Mouse (Mus musculus) liver, embryonic 12.5 days (tissue): ENCODE data around the gene Sulf2. TPM values are rescaled to one million over a fixed set of nuclear protein-coding genes. Genes with fewer than 3 reads are reported as not detected.

Source experiments
- ATAC-seq: fragments of 200-750 bp; cut with Nextera tagmentation; 2 replicates; pipeline ENCODE4 v1.8.0; 2017; ENCODE audit warnings: moderate number of reproducible peaks, mild to moderate bottlenecking, moderate library complexity
- H3K27ac ChIP-seq: fragments of 300-500 bp; sonication (generic); 2 replicates; pipeline ENCODE4 v1.5.1; 2016; ENCODE audit warnings: mild to moderate bottlenecking
- H3K27me3 ChIP-seq: fragments of 300-500 bp; sonication (generic); replicated peaks from 2 replicates; pipeline ENCODE4 v1.6.1; 2016; ENCODE audit warnings: mild to moderate bottlenecking, moderate library complexity
- H3K36me3 ChIP-seq: fragments of 300-500 bp; sonication (generic); 2 replicates; pipeline ENCODE4 v1.6.1; 2016; ENCODE audit warnings: mild to moderate bottlenecking, moderate library complexity
- H3K4me1 ChIP-seq: fragments of 300-500 bp; sonication (generic); 2 replicates; pipeline ENCODE4 v1.6.1; 2016
- H3K4me2 ChIP-seq: fragments of 300-500 bp; sonication (generic); 2 replicates; pipeline ENCODE4 v1.6.1; 2016; ENCODE audit warnings: mild to moderate bottlenecking, moderate library complexity
- H3K4me3 ChIP-seq: fragments of 300-500 bp; sonication (generic); 2 replicates; pipeline ENCODE4 v1.5.1; 2016; ENCODE audit warnings: mild to moderate bottlenecking, moderate library complexity
- H3K9ac ChIP-seq: fragments of 300-500 bp; sonication (generic); 2 replicates; pipeline ENCODE4 v1.6.1; 2016; ENCODE audit warnings: mild to moderate bottlenecking, moderate library complexity
- H3K9me3 ChIP-seq: fragments of 300-500 bp; sonication (generic); replicated peaks from 2 replicates; pipeline ENCODE4 v1.6.1; 2016; ENCODE audit warnings: mild to moderate bottlenecking, moderate library complexity
- WGBS: fragments of 180-500 bp; shearing (Covaris S2); methylation state at CpG from one replicate; pipeline ENCODE4 v1.1.7; 2016; ENCODE audit not compliant: insufficient replicate concordance; 5-methylcytosine and 5-hydroxymethylcytosine counted together
- polyA plus RNA-seq: library from polyadenylated mRNA; unstranded; fragments of >200 nt; fragmentation: Nextera tagmentation; extraction: Ambion mirVana; gene quantifications from 2 replicates; pipeline ENCODE4 v1.2.1, GENCODE M21; 2016

Sulf2 gene
- polyA plus RNA-seq, 1 experiment from 2014 or later: 7.5 TPM

GRCm38 (mm10) chr2:166145031-166145430 lies 10.4 kb downstream of the Sulf2 start:
- no peak for ATAC-seq
- 77% methylated on average over 8 of the region's 8 CpGs for WGBS

GRCm38 (mm10) chr2:166143871-166144270 lies 11.6 kb downstream of the Sulf2 start:
- Histone ChIP-seq H3K4me3 (no peak overlapping the region), H3K27me3 (peaks cover 12% of the 10 kb centered on the region; the same call in 1 of the 2 replicates), H3K9ac (no peak overlapping the region), H3K27ac (no peak overlapping the region), H3K9me3 (no peaks in the 10 kb centered on the region), H3K4me2 (no peak overlapping the region), H3K36me3 (no peaks in the 10 kb centered on the region), H3K4me1 (no peaks in the 10 kb centered on the region)
- ATAC-seq: no peak
- WGBS: 68% methylated on average over 5 of the region's 5 CpGs

More at GRCm38 (mm10) chr2:166145031-166145430, 10.4 kb downstream of the Sulf2 start:
- H3K4me2 ChIP-seq: no peak overlapping the region
- no peak overlapping the region for H3K4me3 ChIP-seq
- H3K27ac ChIP-seq: no peak overlapping the region
- no peaks in the 10 kb centered on the region for H3K9me3 ChIP-seq
- H3K36me3 ChIP-seq: no peaks in the 10 kb centered on the region
- H3K27me3 ChIP-seq: peaks cover 12% of the 10 kb centered on the region; the same call in 1 of the 2 replicates
- H3K9ac ChIP-seq: no peak overlapping the region
- no peaks in the 10 kb centered on the region for H3K4me1 ChIP-seq

GRCm38 (mm10) chr2:166142561-166143112 lies 12.8 kb downstream of the Sulf2 start:
- Histone ChIP-seq H3K27ac (no peak overlapping the region), H3K4me2 (no peak overlapping the region), H3K36me3 (no peaks in the 10 kb centered on the region), H3K4me1 (no peaks in the 10 kb centered on the region), H3K9me3 (no peaks in the 10 kb centered on the region), H3K4me3 (no peak overlapping the region), H3K9ac (no peak overlapping the region), H3K27me3 (peaks cover 6% of the 10 kb centered on the region; the same call in 1 of the 2 replicates)
- no peak for ATAC-seq
- 63% methylated on average over 19 of the region's 19 CpGs for WGBS

- no peaks in the 10 kb centered on the region for H3K27me3 ChIP-seq
- H3K4me1 ChIP-seq: no peaks in the 10 kb centered on the region
- H3K9ac ChIP-seq: no peak overlapping the region
- H3K27ac ChIP-seq: no peak overlapping the region
- no peak overlapping the region for H3K4me3 ChIP-seq
- H3K36me3 ChIP-seq: no peaks in the 10 kb centered on the region
- no peaks in the 10 kb centered on the region for H3K9me3 ChIP-seq
- no peak overlapping the region for H3K4me2 ChIP-seq
- ATAC-seq: no peak
- 38% methylated on average over 1 of the region's 1 CpGs for WGBS
Measured at GRCm38 (mm10) chr2:166141910-166142309, 13.6 kb downstream of the Sulf2 start.

GRCm38 (mm10) chr2:166141039-166141438 lies 14.4 kb downstream of the Sulf2 start:
- WGBS: 69% methylated on average over 6 of the region's 6 CpGs
- Histone ChIP-seq H3K27ac (no peak overlapping the region), H3K36me3 (no peaks in the 10 kb centered on the region), H3K9me3 (no peaks in the 10 kb centered on the region), H3K27me3 (peaks cover 8% of the 10 kb centered on the region; the same call in 1 of the 2 replicates), H3K4me3 (no peak overlapping the region), H3K4me2 (no peak overlapping the region), H3K4me1 (no peaks in the 10 kb centered on the region), H3K9ac (no peak overlapping the region)
- no peak for ATAC-seq

GRCm38 (mm10) chr2:166140427-166140826 lies 15.0 kb downstream of the Sulf2 start:
- Histone ChIP-seq H3K27me3 (peaks cover 14% of the 10 kb centered on the region; the same call in 1 of the 2 replicates), H3K4me3 (no peak overlapping the region), H3K9me3 (no peaks in the 10 kb centered on the region), H3K4me2 (no peak overlapping the region), H3K36me3 (no peaks in the 10 kb centered on the region), H3K9ac (no peak overlapping the region), H3K4me1 (no peaks in the 10 kb centered on the region), H3K27ac (no peak overlapping the region)
- WGBS: 76% methylated on average over 9 of the region's 9 CpGs
- no peak for ATAC-seq

GRCm38 (mm10) chr2:166138308-166138707 lies 17.2 kb downstream of the Sulf2 start:
- Histone ChIP-seq H3K36me3 (no peaks in the 10 kb centered on the region), H3K9ac (no peak overlapping the region), H3K9me3 (no peaks in the 10 kb centered on the region), H3K27me3 (peaks cover 14% of the 10 kb centered on the region; the same call in 1 of the 2 replicates), H3K27ac (no peak overlapping the region), H3K4me1 (no peaks in the 10 kb centered on the region), H3K4me3 (no peak overlapping the region), H3K4me2 (no peak overlapping the region)
- 53% methylated on average over 1 of the region's 1 CpGs for WGBS
- no peak for ATAC-seq

- no peak overlapping the region for H3K4me3 ChIP-seq
- H3K27ac ChIP-seq: no peak overlapping the region
- no peak overlapping the region for H3K9ac ChIP-seq
- H3K36me3 ChIP-seq: no peaks in the 10 kb centered on the region
- no peak overlapping the region for H3K4me2 ChIP-seq
- no peak for ATAC-seq
- 64% methylated on average over 4 of the region's 4 CpGs for whole genome bisulfite sequencing
- no peaks in the 10 kb centered on the region for H3K9me3 ChIP-seq
- H3K4me1 ChIP-seq: no peaks in the 10 kb centered on the region
- H3K27me3 ChIP-seq: peaks cover 14% of the 10 kb centered on the region; the same call in 1 of the 2 replicates
Measured at GRCm38 (mm10) chr2:166137467-166137866, 18.0 kb downstream of the Sulf2 start.

GRCm38 (mm10) chr2:166135711-166136485 lies 19.6 kb downstream of the Sulf2 start:
- no peaks in the 10 kb centered on the region for H3K9me3 ChIP-seq
- no peaks in the 10 kb centered on the region for H3K36me3 ChIP-seq
- peaks cover 14% of the 10 kb centered on the region; the same call in 1 of the 2 replicates for H3K27me3 ChIP-seq
- no peaks in the 10 kb centered on the region for H3K4me1 ChIP-seq
- H3K4me3 ChIP-seq: no peak overlapping the region
- 31% methylated on average over 16 of the region's 16 CpGs for WGBS
- no peak overlapping the region for H3K4me2 ChIP-seq
- H3K9ac ChIP-seq: no peak overlapping the region
- H3K27ac ChIP-seq: no peak overlapping the region
- ATAC-seq: no peak

- H3K4me3 ChIP-seq: no peak overlapping the region
- H3K36me3 ChIP-seq: no peaks in the 10 kb centered on the region
- peaks cover 6% of the 10 kb centered on the region; the same call in 1 of the 2 replicates for H3K27me3 ChIP-seq
- H3K9ac ChIP-seq: no peak overlapping the region
- ATAC-seq: no peak
- H3K4me1 ChIP-seq: no peaks in the 10 kb centered on the region
- no peaks in the 10 kb centered on the region for H3K9me3 ChIP-seq
- no peak overlapping the region for H3K27ac ChIP-seq
- WGBS: 76% methylated on average over 4 of the region's 4 CpGs
- H3K4me2 ChIP-seq: no peak overlapping the region
Measured at GRCm38 (mm10) chr2:166128756-166129155, 26.7 kb downstream of the Sulf2 start.

- 81% methylated on average over 15 of the region's 15 CpGs for WGBS
- ATAC-seq: no peak
- H3K4me1 ChIP-seq: no peaks in the 10 kb centered on the region
- no peaks in the 10 kb centered on the region for H3K36me3 ChIP-seq
- H3K27ac ChIP-seq: no peak overlapping the region
- no peaks in the 10 kb centered on the region for H3K9me3 ChIP-seq
- no peak overlapping the region for H3K4me3 ChIP-seq
- H3K4me2 ChIP-seq: no peak overlapping the region
- H3K9ac ChIP-seq: no peak overlapping the region
- peaks cover 6% of the 10 kb centered on the region; the same call in 1 of the 2 replicates for H3K27me3 ChIP-seq
Measured at GRCm38 (mm10) chr2:166128032-166128431, 27.4 kb downstream of the Sulf2 start.

GRCm38 (mm10) chr2:166126343-166126742 lies 29.1 kb downstream of the Sulf2 start:
- Histone ChIP-seq H3K36me3 (no peaks in the 10 kb centered on the region), H3K9ac (no peak overlapping the region), H3K9me3 (no peaks in the 10 kb centered on the region), H3K4me3 (no peak overlapping the region), H3K4me2 (no peak overlapping the region), H3K27ac (no peak overlapping the region), H3K27me3 (peaks cover 6% of the 10 kb centered on the region; the same call in 1 of the 2 replicates), H3K4me1 (no peaks in the 10 kb centered on the region)
- no peak for ATAC-seq
- WGBS: 57% methylated on average over 11 of the region's 11 CpGs
